Mouse (Mus musculus) cerebellum, postnatal 36 days (tissue): ENCODE data around the gene Oaz3.

Experiments
- DNase-seq, 2 experiments: peaks; one replicate each; pipeline ENCODE4 v3.0.0; 2021 to 2022; ENCODE audit warnings: mixed read lengths in 2 of 2

Oaz3 gene

DNA sequence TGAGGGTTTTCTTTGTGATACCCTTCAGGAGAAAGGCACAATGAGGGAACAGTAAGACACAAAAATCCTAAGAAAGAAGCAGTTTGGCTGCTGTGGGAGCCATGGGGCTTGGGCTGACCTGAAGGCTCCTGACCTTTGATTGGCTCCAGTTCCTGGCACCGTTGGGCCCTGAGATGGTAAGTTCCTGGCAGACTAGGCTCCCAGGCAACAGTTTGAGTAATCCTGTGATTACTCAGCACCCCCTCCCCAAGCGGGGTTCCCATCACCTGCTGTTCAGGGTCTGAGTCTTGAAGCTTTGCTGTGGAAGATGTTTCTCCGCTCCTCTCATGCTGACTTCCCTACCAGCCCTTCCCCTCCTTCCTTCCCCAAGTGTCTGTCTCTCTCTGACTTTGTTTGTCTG, 60.2 kb downstream of the Oaz3 start:
- DNase-seq: no peak
